ENCODE assay signal across 8 mouse cellular contexts in the genomic region with DNA sequence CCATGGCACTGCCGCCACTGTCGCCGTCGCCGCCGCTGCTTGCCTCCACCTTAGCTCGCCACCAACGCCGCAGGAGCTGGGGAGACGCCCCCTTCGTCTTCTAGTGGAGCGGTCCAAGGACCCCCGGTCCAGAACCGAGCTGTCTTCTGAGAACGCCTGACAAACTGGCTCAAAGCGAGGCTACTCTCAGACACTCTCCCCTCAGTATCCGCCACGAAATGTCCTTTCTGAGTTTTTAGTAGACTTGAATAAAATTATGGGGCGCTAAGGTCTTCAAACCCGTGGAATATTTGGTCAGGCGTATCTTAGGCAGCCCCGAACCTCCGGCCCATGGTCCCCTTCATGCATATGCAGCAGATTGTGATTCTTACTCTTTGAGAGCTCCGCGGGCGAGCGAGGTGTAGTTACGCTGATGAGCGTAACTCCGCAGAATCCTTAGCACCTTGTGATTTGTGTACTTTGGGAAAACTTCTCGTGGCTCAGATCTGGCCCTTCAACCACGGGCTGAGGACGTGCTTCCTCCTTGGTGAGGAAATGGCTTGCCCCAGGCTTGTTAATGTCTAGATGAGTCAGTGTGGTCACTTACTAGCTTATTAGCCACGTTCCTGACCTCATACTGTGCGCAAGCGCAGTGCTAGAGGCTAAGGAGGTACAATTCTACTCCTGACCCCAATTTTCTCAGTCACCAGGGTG. TPM values are rescaled to one million over a fixed set of nuclear protein-coding genes. Genes with fewer than 3 reads are reported as not detected.
A peak's percentile ranks its signal among the peaks of the same experiment; 100 is the strongest.
DNase-seq lines count a peak whose midpoint lies in the region; ATAC-seq and TF ChIP-seq lines count a peak whose summit lies in the region.

No protein-coding gene starts in this region.

- TF ChIP-seq CTCF in Patski (IDR thresholded peaks at IDR 0.05): no peak

- WGBS in hindbrain, embryonic 12.5 days: under 1% methylated on average over 36 of the region's 36 CpGs

- peaks cover 10% of the 10 kb centered on the region for H3K9me3 ChIP-seq in hindbrain, embryonic 12.5 days (replicated peaks)

- H3K27me3 ChIP-seq in Patski: no peaks in the 10 kb centered on the region
- no peaks in the 10 kb centered on the region for H3K27me3 ChIP-seq in hindbrain, embryonic 12.5 days

- POLR2A ChIA-PET in Patski (lab: Charles Lee): interaction anchor here (0.6 to 1.4 kb wide), 3 partner anchors 10 to 85 kb away, joined by 3 to 4 read pairs (median 4); no protein-coding TSS in a partner anchor

- peak overlapping the region; percentile 81 for H3K4me2 ChIP-seq in hindbrain, embryonic 12.5 days (replicated peaks)

- in situ Hi-C loops in Patski (cut with MboI; ENCODE audit: low pct_unique_long_range_greater_than_20kb): no loop called here

- DNase-seq in Patski (ENCODE audit: low read depth, low spot score): peak; percentile 85
- DNase-seq in cerebellum, postnatal 14 days: peak; percentile 88 to 91
- DNase-seq in frontal cortex, postnatal 10 days (ENCODE audit: low spot score in 2 of 2): peak; percentile 68 to 83
- DNase-seq in layer of hippocampus, postnatal 14 days (ENCODE audit: low spot score in 2 of 2): peak; percentile 84 to 94
- DNase-seq in lung, postnatal 10 days: peak; percentile 89
- peak; percentile 84 for DNase-seq in ovary, postnatal 14 days (ENCODE audit: low spot score)
- peak; percentile 66 to 82 for DNase-seq in thymus, postnatal 10 days (ENCODE audit: low spot score in 2 of 2)

- peak overlapping the region; percentile 99 for H3K4me3 ChIP-seq in hindbrain, embryonic 12.5 days

- H3K4me1 ChIP-seq in hindbrain, embryonic 12.5 days: peaks cover 46% of the 10 kb centered on the region

- H3K36me3 ChIP-seq in hindbrain, embryonic 12.5 days: peaks cover 27% of the 10 kb centered on the region

- peak; percentile 61 for ATAC-seq in Patski
- peak; percentile 84 for ATAC-seq in hindbrain, embryonic 12.5 days (ENCODE audit: low FRiP score)

- peak overlapping the region; percentile 91 for H3K27ac ChIP-seq in hindbrain, embryonic 12.5 days

- peak overlapping the region; percentile 97 for H3K9ac ChIP-seq in hindbrain, embryonic 12.5 days

- CTCF ChIA-PET in Patski (lab: Charles Lee): interaction anchor here (0.7 to 4.0 kb wide), 5 partner anchors 10 to 269 kb away, joined by 3 to 18 read pairs (median 4); no protein-coding TSS in a partner anchor

RNA-seq across cellular contexts. Expression of gene Blcap, which starts 4.7 kb away (rescaled TPM):
- polyA plus RNA-seq in Patski (2021): 47.3 TPM
- polyA plus RNA-seq in hindbrain, embryonic 12.5 days (2016; fragmentation: Nextera tagmentation; extraction: Ambion mirVana): 139 and 140 TPM in 2 replicates
- 100 to 1,000 TPM; 129 to 130 TPM for total RNA-seq in layer of hippocampus, postnatal 14 days (2021)

RNA-seq across cellular contexts. Expression of gene Nnat, which starts 6.5 kb away (rescaled TPM):
- polyA plus RNA-seq in Patski (2021): 2.2 TPM
- 3,841 and 3,900 TPM in 2 replicates for polyA plus RNA-seq in hindbrain, embryonic 12.5 days (2016; fragmentation: Nextera tagmentation; extraction: Ambion mirVana)
- 1,000 to 10,000 TPM; 1,202 to 1,260 TPM for total RNA-seq in layer of hippocampus, postnatal 14 days (2021)

Comparison
In these comparisons a context has a peak if more than half of its experiments do, and no peak if none do; other contexts are left out.
1. Peak in every context shown above with its lines: DNase-seq, ATAC-seq, H3K4me3 ChIP-seq and H3K27ac ChIP-seq.
2. RNA of gene Nnat, which starts 6.5 kb away (polyA plus RNA-seq): 3,841 to 3,900 TPM in hindbrain, embryonic 12.5 days; 2.2 TPM in Patski (single experiment); every median in the first group is over 1,000 times any median in the second.